Mouse (Mus musculus): ENCODE measurements around the gene Scrt2.

The Scrt2 gene

DNA sequence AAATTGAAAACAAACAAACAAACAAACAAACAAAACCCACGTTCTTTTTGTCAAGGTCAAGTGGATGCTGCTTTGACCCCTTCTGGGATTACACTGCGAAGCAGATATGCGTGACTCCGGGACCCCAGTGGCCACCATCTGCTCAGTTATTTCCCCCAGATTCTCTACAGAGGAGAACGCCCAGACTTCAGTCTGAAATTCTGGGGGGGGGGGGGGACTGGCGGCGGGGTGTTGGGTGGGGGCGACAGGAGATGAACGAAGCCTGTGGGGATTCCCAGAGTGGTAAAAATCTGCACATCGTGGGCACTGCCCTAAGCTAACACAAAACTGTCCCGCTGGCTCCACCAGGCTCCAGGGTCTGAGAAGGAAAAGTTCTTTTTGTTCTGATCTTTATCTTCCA, 61.2 kb downstream of the Scrt2 start:
- DNase-seq (ENCODE audit: low read depth, low spot score), result no peak

DNA sequence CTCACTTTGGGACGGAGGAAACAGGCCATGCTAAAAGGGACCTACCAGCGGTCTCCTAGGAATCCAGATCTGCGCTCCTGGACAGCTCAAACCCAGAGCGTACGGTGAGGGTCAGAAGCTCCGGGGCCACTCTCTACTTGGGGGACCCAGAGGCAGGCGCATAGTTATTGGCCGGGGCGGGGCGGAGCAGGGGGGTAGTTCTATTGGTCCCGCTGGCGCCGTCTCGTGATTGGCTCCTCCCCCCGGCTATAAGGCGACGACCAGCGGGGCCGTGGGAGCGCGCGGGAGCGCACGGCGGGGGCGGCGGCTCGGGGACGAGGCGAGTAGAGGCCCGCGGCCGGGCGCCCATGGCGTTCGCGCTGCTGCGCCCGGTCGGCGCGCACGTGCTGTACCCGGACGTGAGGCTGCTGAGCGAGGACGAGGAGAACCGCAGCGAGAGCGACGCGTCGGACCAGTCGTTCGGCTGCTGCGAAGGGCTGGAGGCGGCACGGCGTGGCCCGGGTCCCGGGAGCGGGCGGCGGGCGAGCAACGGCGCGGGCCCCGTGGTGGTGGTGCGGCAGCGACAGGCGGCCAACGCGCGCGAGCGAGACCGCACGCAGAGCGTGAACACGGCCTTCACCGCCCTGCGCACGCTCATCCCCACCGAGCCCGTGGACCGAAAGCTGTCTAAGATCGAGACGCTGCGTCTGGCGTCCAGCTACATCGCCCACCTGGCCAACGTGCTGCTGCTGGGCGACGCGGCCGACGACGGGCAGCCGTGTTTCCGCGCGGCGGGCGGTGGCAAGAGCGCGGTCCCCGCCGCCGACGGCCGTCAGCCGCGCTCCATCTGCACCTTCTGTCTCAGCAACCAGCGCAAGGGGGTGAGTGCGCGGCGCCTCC, 62.2 kb downstream of the Scrt2 start, which contains the start of gene Tcf15:
Gene Tcf15, plus strand, starts transcription at position 283 of the 879 bp plus-strand sequence.
- peak; percentile 24 for DNase-seq (ENCODE audit: low read depth, low spot score)

GRCm38 (mm10) chr2:152144158-152144450, 62.8 kb downstream of the Scrt2 start:
- no peak for DNase-seq (ENCODE audit: low read depth, low spot score)

DNA sequence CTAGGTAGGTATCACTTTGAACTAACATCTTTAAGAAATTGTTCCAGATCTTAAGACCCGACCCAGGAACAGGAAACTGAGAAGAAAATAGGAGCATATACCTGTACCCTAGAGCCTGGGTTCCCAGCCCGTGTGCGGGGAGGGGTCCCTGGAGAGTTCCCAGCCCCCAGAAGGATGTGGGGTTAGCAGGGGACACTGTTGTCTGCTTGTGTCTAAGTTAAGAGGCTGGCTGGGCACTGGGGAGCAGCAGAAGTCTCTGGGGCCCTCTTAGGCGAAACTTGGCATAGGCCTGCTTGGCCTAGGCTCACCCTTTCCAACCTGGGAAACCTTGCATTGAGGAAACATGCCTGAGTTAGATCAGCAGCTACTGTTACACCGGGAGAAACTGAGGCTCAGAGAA, 63.2 kb downstream of the Scrt2 start:
- no peak for DNase-seq (ENCODE audit: low read depth, low spot score)
